Mouse (Mus musculus) kidney, adult 8-10 months (tissue): Measurements from ENCODE around the gene Nusap1.
"Not testable (repeated sequence)": the region's sequence is repeated elsewhere in the genome, so short reads cannot be mapped to it uniquely, and the experiment has no call there.

Experiments
- DNase-seq, 2 experiments: peaks; one replicate each; pipeline ENCODE4 v3.0.0; 2022

Gene Nusap1

GRCm38 (mm10) chr2:119662220-119663182 lies 44.4 kb downstream of the Nusap1 start, which contains the start of gene Ndufaf1:
Gene Ndufaf1 (minus strand): TSS chr2:119662827.
- peak; percentile 70 to 89 for DNase-seq

GRCm38 (mm10) chr2:119665744-119666143 lies 47.6 kb downstream of the Nusap1 start:
- DNase-seq: not testable (repeated sequence)

DNA sequence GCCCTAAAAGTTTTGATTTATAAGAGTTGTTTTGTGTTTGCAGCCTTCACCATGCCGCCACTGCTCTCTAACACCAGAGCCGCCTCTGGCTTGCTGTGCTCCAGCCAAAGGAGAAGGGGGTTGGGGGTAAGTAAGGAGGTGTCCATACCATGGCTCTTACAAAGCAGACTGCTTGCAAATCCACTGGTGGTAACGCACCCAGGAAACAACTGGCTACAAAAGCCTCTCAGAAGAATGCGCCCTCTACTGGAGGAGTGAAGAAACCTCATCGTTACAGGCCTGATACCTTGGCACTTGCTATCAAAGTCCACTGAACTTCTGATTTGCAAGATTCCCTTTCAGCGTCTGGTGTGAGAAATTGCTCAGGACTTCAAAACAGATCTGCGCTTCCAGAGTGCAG lies 50.9 kb downstream of the Nusap1 start:
- DNase-seq: peak; percentile 24 to 35

DNA sequence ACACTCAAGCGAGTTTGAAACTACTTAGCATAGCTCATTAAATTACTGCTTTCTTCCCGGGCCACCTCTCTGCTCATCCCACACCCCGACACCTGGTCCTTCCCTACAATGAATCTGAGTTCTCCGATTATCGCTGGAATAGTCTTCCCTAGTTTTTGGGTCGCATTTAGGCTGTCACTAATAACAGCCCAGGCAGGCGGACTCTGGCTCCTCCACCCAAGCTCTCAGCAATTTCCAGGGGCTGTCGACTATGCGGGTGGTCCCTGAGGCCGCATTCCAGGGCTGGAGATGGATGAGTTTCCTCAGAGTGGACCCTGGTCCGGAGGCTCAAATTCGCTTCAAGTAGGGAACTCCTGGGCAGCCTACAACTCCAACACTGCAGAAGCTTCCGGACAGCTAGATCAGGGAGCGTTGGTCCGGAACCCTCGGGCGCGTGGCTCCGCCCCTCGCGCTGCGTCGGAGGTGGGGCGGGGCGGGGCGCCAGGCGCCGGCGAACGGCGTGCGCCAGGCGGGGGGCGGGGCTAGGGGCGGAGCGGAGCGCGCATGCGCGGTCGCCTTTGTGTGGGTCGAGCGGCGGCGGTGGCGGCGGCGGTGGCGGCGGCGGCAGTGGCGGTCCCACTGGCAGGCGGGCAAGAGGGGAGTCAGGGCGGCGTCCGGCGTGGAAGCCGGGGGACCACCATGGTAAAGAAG lies 56.6 kb downstream of the Nusap1 start, which contains the start of gene Rtf1:
Gene Rtf1 (plus strand): TSS at position 544 of the 690 bp plus-strand sequence.
- DNase-seq: peak; percentile 89 to 92

DNA sequence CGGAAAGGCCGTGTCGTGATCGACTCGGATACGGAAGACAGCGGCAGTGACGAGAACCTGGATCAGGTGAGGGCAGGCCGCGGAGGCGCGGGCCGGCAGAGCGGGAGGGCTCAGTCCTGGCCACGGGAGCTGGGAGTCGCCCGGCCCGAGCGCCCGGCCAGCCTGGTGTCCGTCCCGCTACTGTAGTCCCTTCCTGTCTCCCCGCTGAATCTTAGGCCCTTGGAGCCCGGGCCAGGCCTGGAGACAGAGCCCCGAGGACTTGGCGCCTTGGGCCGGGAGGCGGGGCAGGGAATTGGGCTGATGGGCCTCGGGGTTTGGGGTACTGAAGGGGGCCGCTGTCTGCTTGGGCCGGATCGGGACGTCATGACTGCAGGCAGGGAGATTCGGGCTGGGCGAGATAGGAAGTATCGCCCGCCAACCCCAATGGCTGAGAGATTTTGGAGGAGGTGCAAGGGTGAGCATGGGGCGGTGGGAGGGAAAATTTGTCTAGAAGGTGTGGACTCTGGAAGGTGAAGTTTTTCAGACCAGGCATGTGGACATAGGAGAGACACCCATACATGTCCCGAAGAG lies 57.2 kb downstream of the Nusap1 start:
- peak in 1 of 2 experiments; percentile 16 for DNase-seq

DNA sequence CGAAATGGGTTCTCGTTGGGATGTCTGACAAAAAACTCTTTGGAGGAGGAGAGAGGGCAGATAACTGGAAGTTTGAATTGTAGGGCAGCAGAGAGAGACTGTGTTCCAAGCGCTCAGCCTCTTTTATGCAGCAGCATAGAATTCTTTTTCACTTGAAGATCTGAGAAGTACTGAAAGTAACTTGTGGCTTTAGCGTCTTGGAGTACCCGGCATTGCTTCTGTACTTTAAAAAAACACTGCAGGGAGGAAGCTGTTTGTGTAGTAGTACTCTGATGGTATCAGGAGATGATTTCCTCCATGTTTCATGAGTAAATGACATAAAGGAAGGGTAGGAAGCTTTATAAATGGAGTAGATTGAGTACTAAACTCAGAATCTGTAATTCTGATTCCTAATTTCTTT lies 57.7 kb downstream of the Nusap1 start:
- no peak for DNase-seq

DNA sequence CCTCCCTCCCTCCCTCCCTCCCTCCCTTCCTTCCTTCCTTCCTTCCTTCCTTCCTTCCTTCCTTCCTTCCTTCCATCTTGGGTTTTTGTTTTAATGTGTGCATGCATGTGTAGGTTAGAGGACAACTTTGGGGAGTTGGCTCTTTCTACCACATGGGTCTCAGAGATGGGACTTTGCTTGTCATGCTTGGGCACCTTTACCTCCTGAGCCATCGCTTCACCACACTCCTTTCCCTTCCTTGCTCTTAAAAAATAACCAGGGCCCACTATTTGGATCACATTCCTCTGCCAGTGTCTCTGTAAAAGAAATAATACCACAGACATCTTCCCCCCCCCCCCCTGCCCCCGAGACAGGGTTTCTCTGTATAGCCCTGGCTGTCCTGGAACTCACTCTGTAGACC lies 65.6 kb downstream of the Nusap1 start:
- DNase-seq: peak; percentile 41 to 54

DNA sequence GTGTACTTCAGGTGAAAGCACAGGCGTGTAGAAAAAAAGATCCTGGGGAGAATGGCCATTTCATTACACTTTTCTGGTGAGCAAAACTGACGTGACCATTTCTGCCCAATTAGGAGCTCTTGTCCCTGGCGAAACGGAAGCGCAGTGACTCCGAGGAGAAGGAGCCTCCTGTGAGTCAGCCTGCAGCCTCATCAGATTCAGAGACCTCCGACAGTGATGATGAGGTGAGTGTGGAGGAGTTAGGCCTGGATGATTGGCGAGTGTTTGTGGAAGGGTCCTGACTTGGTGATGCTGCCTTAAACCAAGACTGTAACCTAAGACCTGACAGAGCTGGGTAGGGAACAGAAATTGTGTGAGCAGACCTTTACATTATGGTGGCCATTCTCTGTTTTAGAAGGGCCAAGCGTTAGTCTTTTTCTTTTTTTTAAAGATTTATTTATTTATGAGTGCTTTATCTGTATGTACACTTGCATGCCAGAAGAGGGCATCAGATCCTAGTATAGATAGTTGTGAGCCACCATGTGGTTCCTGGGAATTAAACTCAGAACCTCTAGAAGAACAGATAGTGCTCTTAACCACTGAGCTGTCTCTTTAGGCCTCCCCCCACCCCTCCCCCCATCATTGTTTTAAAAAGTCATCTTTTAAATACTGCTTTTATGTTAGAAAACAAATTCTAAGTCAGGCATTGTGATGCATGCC lies 74.1 kb downstream of the Nusap1 start:
- no peak for DNase-seq

GRCm38 (mm10) chr2:119694826-119695225 lies 76.7 kb downstream of the Nusap1 start:
- no peak for DNase-seq

DNA sequence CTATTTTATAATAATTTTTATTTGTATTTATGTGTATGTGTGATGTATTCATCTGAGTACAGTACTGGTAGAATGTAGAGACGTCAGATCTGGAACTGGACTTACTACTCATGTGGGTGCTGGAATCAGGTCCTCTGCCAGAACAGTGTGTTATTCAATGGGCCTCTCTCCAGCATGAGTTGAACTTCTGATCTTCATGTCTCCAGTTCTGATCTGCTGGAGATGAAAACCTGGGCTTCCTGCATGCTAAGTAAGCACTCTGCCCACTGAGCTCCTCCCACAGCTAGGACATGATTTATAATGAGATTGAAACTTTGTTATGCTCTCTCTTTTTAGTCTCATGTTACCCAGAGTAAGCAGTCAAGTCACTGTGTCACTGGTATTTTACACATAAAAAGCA lies 78.0 kb downstream of the Nusap1 start:
- peak; percentile 13 for DNase-seq

- no peak for DNase-seq
These were observed 80.4 kb downstream of the Nusap1 start for GRCm38 (mm10) chr2:119698472-119698871.

- DNase-seq: no peak
These were observed 81.9 kb downstream of the Nusap1 start for GRCm38 (mm10) chr2:119699962-119700361.
